Mouse (Mus musculus) lung, postnatal 10 days (tissue): Measurements from ENCODE around the gene Gm4131.

ENCODE experiments used
- DNase-seq: peaks from one replicate; pipeline ENCODE4 v3.0.0; 2021

Gm4131 gene

GRCm38 (mm10) chr14:62546746-62547145 lies 20.0 kb downstream of the Gm4131 start:
- DNase-seq = no peak

GRCm38 (mm10) chr14:62546296-62546695 lies 20.4 kb downstream of the Gm4131 start:
- no peak for DNase-seq

- DNase-seq = no peak
Measured at GRCm38 (mm10) chr14:62541751-62542150, 25.0 kb downstream of the Gm4131 start.

- DNase-seq = no peak
Measured at GRCm38 (mm10) chr14:62539834-62540233, 26.9 kb downstream of the Gm4131 start.

- DNase-seq = no peak
Measured at GRCm38 (mm10) chr14:62536988-62537387, 29.7 kb downstream of the Gm4131 start.

- DNase-seq = no peak
Measured at GRCm38 (mm10) chr14:62536127-62536526, 30.6 kb downstream of the Gm4131 start.

GRCm38 (mm10) chr14:62530951-62531350 lies 35.8 kb downstream of the Gm4131 start:
- no peak for DNase-seq

- no peak for DNase-seq
Measured at GRCm38 (mm10) chr14:62512845-62513244, 53.9 kb downstream of the Gm4131 start.

DNA sequence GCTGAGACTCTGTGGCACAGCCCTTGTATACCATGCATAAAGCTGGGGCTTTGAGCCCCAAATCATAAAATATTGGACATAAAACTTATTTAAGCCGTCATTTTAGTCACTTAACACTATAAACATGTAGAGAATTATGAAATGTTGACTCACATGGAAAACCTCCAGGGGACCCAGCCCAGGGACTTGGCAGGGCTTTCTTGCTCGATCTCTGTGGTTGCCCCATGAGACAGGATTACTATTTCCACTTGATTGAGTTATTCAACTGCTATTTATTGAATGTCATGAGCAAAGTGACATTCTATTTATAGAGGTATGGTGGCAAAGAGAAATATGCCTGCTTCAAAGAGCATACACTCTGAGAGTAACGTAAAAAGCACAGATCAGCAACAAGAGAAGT lies 57.4 kb downstream of the Gm4131 start:
- DNase-seq = no peak

DNA sequence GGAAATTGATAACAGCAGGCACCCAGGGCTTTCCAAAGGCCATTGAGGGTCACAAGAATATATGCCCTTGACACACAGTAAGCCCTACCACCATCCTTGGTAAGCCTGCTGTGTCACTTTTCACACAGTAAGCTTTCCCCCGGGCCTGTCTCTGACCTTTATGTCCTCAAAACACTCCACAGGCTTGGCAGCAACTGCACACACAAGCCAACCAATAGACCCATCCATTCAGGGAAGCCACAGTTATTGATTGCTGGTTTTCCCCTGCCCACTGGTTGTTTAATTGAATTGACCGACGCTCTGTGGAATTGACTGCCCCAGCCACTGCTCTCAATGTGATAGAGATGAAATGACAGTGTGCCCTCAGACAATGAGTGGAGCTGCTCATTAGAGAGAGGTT lies 60.5 kb downstream of the Gm4131 start:
- DNase-seq = no peak

DNA sequence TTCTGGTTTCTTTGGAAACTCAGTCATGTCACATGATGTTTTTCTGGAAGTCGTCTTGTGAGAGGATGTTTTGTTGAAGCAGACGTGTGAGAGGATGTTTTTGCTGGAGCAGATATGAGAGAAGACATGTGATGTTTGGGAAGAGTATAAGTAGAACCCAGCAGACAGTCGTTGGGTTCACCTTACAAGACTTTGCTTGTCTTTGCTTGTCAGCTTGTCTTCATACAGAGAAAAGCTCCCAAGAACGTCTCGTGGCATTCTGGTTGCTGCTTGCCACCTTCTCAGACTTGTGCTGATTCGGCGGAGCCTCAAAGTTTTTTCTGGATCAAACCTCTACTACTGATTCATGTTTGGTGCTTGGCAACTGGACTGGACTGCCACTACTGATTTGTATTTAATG lies 69.3 kb downstream of the Gm4131 start:
- no peak for DNase-seq

- DNase-seq = no peak
Measured at GRCm38 (mm10) chr14:62496501-62496900, 70.2 kb downstream of the Gm4131 start.

DNA sequence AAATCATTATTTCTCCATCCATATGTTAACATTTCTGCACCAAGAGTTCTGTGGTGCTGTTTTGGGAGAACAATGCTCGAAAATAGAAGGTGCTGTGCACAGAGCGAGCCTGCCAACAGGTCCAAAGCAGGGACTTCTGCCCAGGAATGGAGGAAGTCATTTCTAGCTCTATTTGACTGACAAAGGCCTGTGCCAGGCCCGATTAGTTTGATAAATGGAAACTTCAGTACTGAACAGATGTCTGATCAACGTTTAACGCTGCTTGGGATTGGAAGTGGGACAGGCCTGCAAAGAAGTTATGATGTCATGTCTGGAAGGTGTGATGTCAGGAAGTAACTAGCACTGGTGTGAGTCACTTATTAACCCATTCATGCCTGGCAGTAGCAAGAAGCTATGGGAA lies 73.3 kb downstream of the Gm4131 start:
- no peak for DNase-seq

DNA sequence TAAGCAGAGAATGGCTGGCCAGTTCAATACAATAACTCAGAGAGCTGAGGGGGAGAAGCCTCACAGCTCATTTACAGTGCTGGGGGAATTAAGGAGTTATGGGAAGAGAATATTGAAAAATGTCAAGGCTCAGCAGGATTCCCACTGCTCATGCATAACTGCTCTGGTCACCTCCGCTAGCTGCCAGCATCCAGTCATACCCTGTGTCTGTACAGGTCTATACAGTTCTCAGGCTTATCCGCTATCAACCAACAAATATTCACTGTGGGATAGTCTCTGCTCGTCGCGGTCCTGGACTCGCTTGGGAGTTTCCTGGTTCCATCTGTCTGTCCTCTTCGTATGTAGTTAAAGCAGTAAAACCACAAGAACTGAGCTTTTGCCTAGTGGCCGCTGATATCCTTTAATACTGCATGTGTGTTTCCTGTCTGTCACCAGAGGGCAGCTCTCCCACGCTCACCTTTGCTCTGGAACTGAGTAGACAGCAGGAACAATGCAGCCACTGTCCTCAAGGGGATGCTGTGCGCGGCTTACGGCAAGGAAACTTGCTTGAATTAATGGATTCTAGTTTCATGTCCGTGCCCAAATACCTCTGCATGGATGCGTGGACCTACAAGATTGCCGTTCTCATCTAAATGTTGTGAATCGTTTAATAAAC lies 74.4 kb downstream of the Gm4131 start:
- peak; percentile 87 for DNase-seq

GRCm38 (mm10) chr14:62488270-62488669 lies 78.5 kb downstream of the Gm4131 start:
- no peak for DNase-seq

DNA sequence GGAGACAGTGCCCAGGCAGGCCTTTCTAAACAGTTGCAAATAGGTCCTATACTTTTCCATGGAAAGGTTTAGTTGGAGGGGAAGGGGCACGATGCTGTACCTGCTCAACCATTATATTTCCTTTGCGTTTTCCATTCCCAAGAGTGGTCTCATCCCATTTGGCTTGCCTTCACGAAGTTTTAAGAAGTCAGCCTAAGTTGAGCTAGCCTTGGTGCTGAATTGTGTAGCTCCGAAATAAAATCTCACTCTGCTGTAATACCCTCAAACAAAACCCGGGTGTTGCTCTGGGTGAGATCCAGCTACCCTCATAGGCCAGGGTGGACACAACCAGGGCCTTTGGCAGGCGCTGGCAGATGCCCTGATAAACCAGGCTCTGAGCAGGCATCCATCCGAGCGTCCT lies 85.3 kb downstream of the Gm4131 start:
- DNase-seq = no peak

GRCm38 (mm10) chr14:62479395-62479794 lies 87.3 kb downstream of the Gm4131 start:
- DNase-seq = no peak

GRCm38 (mm10) chr14:62474481-62474880 lies 92.2 kb downstream of the Gm4131 start:
- DNase-seq = no peak

GRCm38 (mm10) chr14:62472061-62472460 lies 94.7 kb downstream of the Gm4131 start:
- no peak for DNase-seq

- no peak for DNase-seq
Measured at GRCm38 (mm10) chr14:62468753-62469125, 98.0 kb downstream of the Gm4131 start.

- no peak for DNase-seq
Measured at GRCm38 (mm10) chr14:62468119-62468752, 98.5 kb downstream of the Gm4131 start.

DNA sequence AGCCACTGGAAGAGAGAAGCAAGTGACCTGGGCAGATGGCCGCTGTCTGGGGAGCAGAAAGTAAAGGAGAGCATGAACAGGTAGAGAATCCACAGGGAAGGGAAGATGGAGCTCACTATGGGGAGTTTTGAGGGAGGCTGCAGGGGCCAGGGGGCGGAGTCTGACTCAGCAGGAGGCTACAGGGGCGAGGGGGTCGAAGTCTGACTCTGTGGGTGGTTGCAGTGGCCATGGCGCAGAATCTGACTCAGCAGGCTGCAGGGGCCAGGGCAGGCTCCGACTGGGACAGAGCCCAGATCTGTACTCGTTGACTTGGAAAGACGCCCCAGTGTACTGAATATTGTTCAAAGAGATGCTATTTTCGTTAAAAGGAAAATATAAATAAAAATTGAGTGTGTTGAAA lies 101.8 kb downstream of the Gm4131 start:
- peak; percentile 58 for DNase-seq

DNA sequence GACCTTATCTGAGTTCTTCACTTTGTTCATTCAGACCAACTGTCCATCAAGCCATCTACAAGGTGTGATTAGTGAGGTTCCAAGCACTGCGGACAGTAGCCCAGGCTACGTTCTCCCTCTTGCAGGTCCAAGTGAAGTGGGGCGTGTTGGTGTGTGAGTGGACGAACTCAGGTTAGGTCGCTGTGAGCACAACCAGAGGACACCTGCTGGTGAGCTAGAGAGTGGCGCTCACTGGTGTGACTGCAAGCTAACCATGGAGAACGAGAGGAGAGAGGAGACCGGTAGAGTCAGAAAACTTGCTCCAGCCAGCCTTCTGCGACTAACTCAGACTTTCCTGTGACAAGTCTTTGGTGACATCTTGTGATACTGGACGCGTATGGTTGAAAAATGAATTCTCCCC lies 107.2 kb downstream of the Gm4131 start:
- no peak for DNase-seq

- DNase-seq = peak; percentile 92
Measured at GRCm38 (mm10) chr14:62457420-62458181, 109.1 kb downstream of the Gm4131 start.
